Mouse (Mus musculus): ENCODE results near the gene Rrbp1.
A peak's percentile ranks its signal among the peaks of the same experiment; 100 is the strongest.

The Rrbp1 gene

GRCm38 (mm10) chr2:144011080-144011551 is at the start of gene Rrbp1:
Rrbp1 (minus strand) TSS chr2:144011263.
- DNase-seq (ENCODE audit: extremely low read depth, low read depth, low spot score), result peak; percentile 71

- no peak for DNase-seq (ENCODE audit: extremely low read depth, low read depth, low spot score)
Measured at GRCm38 (mm10) chr2:144057735-144058134, 46.7 kb upstream of the Rrbp1 start.

DNA sequence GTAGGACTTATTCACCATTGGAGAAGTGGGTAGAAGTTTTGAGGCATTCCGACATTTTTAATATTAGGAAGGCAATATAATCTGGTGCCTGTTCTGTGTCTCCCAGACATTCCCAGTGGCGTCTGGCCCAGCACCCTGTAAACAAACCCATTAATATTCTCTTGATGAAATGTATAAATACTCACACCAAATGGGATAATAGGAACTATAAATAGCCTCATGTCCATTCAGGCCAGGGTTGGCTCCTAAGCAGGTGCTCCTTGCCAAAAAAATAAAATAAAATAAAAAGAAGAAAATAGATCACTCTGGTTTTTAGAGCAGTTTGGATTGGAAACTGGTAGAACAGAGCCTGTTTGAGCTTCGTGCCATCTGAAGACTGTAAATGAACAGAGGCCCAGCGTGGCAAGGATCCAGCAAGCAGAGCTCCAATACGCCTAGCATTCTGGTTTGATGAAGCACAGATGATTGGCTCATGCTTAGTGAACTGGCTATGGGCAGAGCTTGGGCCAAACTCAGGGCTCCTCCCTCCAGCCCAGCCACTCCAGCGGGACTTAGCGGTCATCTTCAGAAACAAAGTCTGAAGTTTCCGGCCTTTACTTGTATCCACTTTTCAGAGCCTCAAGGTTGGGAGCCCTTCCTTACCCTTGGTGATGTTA is 41.5 kb upstream of the Rrbp1 start:
- no peak for DNase-seq (ENCODE audit: extremely low read depth, low read depth, low spot score)

GRCm38 (mm10) chr2:144050861-144051260 is 39.8 kb upstream of the Rrbp1 start:
- no peak for DNase-seq (ENCODE audit: extremely low read depth, low read depth, low spot score)

DNA sequence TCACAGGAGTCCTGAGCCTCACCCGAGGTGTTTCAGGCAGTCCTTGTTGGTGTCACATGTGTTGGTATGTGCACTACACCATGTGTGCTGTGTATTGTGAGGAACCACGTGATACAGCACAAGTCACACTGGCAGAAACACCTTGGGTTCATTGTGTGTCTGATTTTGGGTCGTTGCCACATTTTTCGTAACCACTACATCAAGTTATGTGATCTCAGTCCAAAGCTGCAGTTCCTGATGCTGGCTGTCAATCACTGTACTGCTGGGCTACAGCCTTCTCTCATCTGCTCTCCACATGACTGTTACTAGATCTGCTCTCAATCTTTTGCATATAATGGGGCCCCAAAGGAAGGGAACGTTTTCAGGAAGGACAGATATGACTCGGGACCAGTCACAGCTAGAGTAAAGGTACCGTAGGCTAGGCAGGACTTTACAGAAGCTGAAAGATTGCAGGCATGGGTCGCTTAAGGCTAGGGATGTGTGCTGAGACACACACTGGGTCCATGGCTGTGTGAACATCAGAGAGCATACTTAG is 39.1 kb upstream of the Rrbp1 start:
- DNase-seq (ENCODE audit: extremely low read depth, low read depth, low spot score), result no peak

DNA sequence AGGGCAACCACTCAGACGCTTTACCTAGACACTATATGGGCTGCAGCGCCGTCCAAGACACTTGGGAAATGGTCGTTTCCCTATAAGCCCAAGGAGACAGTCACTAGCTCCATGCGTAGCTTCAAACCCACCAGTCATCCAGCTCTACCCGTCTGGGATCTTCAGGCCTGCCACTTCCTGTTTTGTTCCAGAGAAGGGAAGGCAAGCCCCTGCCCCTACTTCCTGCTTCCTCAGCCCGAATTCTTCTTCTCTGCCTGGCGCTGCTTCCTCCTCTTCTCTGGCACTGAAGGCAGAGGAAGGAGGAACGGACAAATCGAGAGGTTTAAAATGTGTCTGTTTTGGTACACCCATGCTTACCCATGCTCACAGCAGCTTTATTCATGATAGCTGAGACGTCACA is 35.9 kb upstream of the Rrbp1 start:
- no peak for DNase-seq (ENCODE audit: extremely low read depth, low read depth, low spot score)

DNA sequence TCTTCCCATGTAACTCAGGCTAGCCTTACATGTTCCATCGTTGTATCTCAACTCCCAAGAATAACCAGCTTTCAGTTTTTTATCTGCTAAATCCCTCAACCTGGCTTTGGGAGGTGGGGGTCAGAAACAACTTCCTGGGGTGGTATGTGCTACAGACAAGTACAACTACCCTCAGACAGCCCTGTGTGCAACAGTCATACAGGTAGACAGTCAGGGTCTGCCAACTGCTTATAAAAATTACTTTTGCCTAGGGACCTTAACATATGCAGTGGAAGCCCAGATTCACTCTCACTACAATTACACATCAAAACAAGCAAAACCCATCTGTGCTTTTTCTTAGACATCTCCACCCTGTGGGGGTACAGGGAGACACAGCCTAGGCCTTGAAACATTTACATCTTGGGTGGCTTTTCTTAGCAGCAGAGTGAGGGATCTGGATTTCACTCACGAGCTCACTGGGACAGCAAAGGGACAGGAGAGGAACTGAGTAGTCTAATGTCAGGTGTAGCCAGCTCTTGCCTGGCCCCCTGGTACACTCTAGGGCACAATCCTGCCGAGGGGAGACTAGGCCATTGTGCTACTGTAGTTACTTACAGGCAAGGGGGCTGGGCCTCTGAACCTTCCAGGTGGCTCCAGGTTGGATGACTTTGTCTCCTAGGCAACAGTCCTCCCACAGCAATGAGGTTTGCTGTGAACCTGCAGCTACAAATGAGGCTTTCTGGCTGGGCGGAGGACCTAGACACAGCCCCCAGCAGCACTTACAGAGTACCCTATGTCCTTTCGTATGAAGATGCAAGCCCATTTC is 34.9 kb upstream of the Rrbp1 start:
- DNase-seq (ENCODE audit: extremely low read depth, low read depth, low spot score), result no peak

DNA sequence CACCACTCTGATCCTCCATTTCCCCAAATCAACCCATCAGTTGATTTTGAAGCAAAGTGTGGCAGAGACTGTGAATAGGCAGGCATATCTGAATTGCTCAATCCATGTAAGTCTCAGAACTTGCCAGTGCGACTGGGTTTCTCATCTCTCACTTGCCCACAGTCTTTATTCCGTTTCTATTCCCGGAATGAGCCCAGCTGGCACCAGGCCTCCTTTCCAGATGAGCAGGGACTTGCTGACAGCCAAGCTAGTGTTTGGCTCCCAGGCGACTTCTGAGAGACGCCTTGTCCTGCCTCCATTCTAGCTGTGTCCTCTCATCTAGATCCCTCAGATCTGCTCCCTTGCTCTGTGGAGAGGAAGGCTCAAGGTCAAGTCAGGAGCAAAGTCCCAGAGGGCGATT is 33.7 kb upstream of the Rrbp1 start:
- peak; percentile 3 for DNase-seq (ENCODE audit: extremely low read depth, low read depth, low spot score)

DNA sequence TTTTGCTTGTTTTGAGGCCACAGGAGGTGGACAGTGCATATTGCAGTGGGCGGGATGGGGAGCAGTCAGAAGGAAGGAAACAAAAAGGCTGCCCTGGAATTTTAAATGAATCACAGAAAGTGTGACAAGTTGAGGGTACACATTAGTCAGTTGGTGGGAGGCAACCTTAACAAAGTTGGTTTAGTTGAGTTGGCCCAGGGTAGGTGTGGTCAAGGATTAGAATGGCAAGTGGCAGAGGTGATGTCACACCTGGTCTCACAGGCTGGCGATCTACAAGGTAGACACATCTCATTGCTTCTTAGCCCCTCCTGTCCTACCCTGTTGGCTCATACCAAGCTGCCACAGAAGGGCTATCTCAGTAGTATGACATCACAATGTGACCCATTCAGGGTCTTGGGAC is 21.6 kb upstream of the Rrbp1 start, which contains the start of gene Banf2:
Gene Banf2 (plus strand): TSS at position 396 of the 400 bp plus-strand sequence.
- DNase-seq (ENCODE audit: extremely low read depth, low read depth, low spot score), result no peak

DNA sequence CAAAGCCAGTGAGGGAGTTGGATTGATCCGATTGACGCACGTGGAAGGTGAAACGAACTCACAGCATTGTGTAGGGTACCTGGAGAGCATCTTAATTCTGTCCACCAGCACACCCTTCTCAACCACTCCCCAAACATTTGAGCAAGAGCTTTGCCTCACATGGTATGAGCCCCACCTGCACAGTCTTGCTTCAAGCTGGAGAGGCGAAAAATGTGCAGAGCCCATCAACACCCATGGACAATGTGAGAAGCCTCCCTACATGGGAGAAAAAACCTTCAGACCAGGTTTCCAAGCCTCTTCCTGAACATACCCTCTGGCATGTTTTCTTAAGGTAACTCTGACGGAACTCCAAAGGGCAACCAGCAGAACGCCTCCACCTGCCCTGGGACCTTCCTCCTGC is 19.7 kb upstream of the Rrbp1 start:
- DNase-seq (ENCODE audit: extremely low read depth, low read depth, low spot score), result no peak

- no peak for DNase-seq (ENCODE audit: extremely low read depth, low read depth, low spot score)
Measured at GRCm38 (mm10) chr2:144026456-144026855, 15.4 kb upstream of the Rrbp1 start.

- no peak for DNase-seq (ENCODE audit: extremely low read depth, low read depth, low spot score)
Measured at GRCm38 (mm10) chr2:144025361-144025760, 14.3 kb upstream of the Rrbp1 start.

DNA sequence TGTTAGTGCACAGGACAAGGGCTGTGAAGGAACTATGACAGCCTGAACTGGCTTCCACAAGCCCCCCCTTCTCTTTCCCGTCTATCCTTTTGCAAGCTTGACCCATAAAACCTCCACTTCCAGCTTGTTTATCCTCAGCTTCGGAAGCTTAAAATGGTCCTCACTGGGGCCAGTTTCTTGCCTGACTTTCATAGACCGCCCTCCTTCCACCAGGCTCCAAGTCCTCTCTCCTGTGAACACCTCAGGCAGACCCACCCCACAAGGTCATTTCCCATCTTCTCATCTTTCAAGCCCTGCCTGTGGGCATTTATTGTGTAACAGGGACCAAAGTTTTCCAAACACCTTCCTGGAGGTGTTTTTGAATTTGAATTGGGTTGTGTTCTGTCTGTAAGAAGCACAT is 11.4 kb upstream of the Rrbp1 start:
- no peak for DNase-seq (ENCODE audit: extremely low read depth, low read depth, low spot score)

GRCm38 (mm10) chr2:144019971-144020370 is 8.9 kb upstream of the Rrbp1 start:
- DNase-seq (ENCODE audit: extremely low read depth, low read depth, low spot score), result no peak

DNA sequence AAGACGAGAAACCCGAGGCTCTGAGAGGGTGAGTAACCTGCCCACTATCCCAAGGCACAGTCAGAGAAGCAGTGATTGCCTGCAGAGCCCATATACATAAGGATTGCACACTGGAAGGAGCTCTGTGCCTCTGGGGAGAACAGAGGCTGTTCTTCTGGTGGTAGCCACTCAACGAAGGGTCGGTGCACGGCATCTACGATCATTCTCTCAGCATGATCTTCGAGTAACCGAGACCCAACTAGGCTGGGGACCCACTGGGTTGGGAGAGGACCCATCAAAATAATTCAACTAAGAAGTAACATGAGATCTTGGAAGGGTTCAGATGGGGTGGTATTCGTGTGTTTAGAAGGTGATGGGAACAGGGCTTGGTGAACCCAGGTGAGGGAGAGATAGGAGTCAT is 4.8 kb upstream of the Rrbp1 start:
- DNase-seq (ENCODE audit: extremely low read depth, low read depth, low spot score), result no peak

GRCm38 (mm10) chr2:144014481-144014880 is 3.4 kb upstream of the Rrbp1 start:
- DNase-seq (ENCODE audit: extremely low read depth, low read depth, low spot score), result no peak

GRCm38 (mm10) chr2:144014051-144014450 is 3.0 kb upstream of the Rrbp1 start:
- no peak for DNase-seq (ENCODE audit: extremely low read depth, low read depth, low spot score)

GRCm38 (mm10) chr2:144010282-144011044 is 600 bp downstream of the Rrbp1 start:
- DNase-seq (ENCODE audit: extremely low read depth, low read depth, low spot score), result no peak

DNA sequence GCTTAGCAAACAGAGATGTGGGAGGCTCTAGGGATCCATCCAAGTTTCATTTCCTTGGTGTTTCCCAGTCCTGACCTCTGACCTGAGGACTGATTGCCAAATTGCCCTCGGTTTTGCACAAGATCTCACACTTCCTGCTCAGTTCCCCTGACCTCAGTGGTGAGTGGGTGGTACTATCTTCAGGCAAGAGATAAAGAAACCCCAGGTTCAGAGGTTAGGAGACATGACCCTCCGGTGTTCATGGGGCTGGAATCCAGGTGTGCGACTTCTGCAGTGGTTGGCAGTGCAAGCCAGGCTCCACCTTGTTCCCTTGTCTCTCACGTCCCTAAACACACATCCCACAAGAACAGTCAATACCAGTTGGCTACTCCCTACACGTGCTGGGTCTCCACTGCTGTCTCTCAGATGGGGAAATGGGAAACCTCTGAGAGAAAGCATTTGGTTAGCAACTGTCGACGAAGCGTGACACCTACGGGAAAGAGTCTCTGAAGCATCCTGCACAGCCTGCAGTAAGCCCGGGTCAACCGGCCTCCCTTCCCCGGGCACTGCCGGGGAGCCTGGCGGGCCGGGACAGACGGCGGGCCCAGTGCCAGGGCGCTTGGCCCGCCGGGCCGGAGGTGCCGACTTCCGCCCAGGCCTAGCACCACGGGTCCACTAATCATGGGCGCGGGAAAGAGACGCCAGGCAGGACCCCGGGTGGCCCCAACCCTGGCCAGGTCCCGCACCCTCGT is 1.3 kb downstream of the Rrbp1 start:
- peak; percentile 79 for DNase-seq (ENCODE audit: extremely low read depth, low read depth, low spot score)

GRCm38 (mm10) chr2:144009081-144009480 is 2.0 kb downstream of the Rrbp1 start:
- DNase-seq (ENCODE audit: extremely low read depth, low read depth, low spot score), result no peak

GRCm38 (mm10) chr2:144007211-144007610 is 3.9 kb downstream of the Rrbp1 start:
- DNase-seq (ENCODE audit: extremely low read depth, low read depth, low spot score), result no peak

Data from fat pad, adult 2 months (tissue).